Mouse (Mus musculus): ENCODE data around the gene Gpr33. TPM values are rescaled to one million over a fixed set of nuclear protein-coding genes. Genes with fewer than 3 reads are reported as not detected.

The Gpr33 gene
- not detected in 2 replicates for polyA plus RNA-seq (2015; fragmentation: Nextera tagmentation; extraction: Ambion mirVana)

GRCm38 (mm10) chr12:52027963-52028362, at the start of gene Gpr33:
Gene Gpr33 (minus strand): TSS chr12:52028063.
- Histone ChIP-seq H3K9me3 (no peaks in the 10 kb centered on the region), H3K27ac (replicated peaks) (no peak within 1 kb of the TSS), H3K27me3 (no peaks in the 10 kb centered on the region), H3K36me3 (no peaks in the 10 kb centered on the region), H3K4me2 (no peak within 1 kb of the TSS), H3K4me3 (no peak within 1 kb of the TSS), H3K9ac (no peak within 1 kb of the TSS), H3K4me1 (replicated peaks) (no peaks in the 10 kb centered on the region)
- 94% methylated on average over 3 of the region's 3 CpGs for WGBS
- no peak for ATAC-seq (ENCODE audit: low FRiP score, low read depth)

DNA sequence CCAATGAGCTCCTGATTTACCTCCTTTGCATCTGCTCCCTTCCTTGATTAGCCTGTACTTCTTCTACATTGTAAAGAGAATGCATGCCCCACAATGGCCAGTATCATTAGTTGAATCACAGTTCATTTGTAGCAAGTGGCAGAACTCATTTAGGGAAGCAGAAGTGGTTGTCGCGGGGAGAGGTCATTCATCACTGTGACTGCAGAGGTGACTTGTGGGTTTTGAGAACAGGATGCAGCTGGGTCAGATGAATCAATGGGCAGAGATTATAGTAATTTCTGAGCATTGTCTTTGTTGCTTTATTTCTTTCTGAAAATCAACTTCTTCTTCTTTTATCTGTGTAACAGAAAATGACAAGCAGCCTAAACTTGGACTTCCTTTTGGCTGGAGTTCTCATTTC, 21.5 kb upstream of the Gpr33 start:
- no peaks in the 10 kb centered on the region for H3K9me3 ChIP-seq
- ATAC-seq (ENCODE audit: low FRiP score, low read depth) = no peak
- H3K4me2 ChIP-seq = no peak overlapping the region
- no peaks in the 10 kb centered on the region for H3K4me1 ChIP-seq (replicated peaks)
- no peaks in the 10 kb centered on the region for H3K36me3 ChIP-seq
- WGBS = 58% methylated on average over 2 of the region's 2 CpGs
- no peak overlapping the region for H3K4me3 ChIP-seq
- no peaks in the 10 kb centered on the region for H3K27me3 ChIP-seq
- no peak overlapping the region for H3K9ac ChIP-seq
- no peak overlapping the region for H3K27ac ChIP-seq (replicated peaks)

- Histone ChIP-seq H3K9ac (no peak overlapping the region), H3K27ac (replicated peaks) (no peak overlapping the region), H3K27me3 (no peaks in the 10 kb centered on the region), H3K9me3 (no peaks in the 10 kb centered on the region), H3K4me1 (replicated peaks) (no peaks in the 10 kb centered on the region), H3K4me2 (no peak overlapping the region), H3K36me3 (no peaks in the 10 kb centered on the region), H3K4me3 (no peak overlapping the region)
- 90% methylated on average over 4 of the region's 4 CpGs for WGBS
- ATAC-seq (ENCODE audit: low FRiP score, low read depth) = no peak
These were observed 18.5 kb upstream of the Gpr33 start for GRCm38 (mm10) chr12:52046371-52046770.

- no peak for ATAC-seq (ENCODE audit: low FRiP score, low read depth)
These were observed 15.0 kb upstream of the Gpr33 start for GRCm38 (mm10) chr12:52042818-52043336.

GRCm38 (mm10) chr12:52038352-52038751, 10.5 kb upstream of the Gpr33 start:
- Histone ChIP-seq H3K9me3 (no peaks in the 10 kb centered on the region), H3K27me3 (no peaks in the 10 kb centered on the region), H3K36me3 (no peaks in the 10 kb centered on the region), H3K4me2 (no peak overlapping the region), H3K4me3 (no peak overlapping the region), H3K4me1 (replicated peaks) (no peaks in the 10 kb centered on the region), H3K27ac (replicated peaks) (no peak overlapping the region), H3K9ac (no peak overlapping the region)
- 55% methylated on average over 3 of the region's 3 CpGs for WGBS
- peak; percentile 61 for ATAC-seq (ENCODE audit: low FRiP score, low read depth)

More at GRCm38 (mm10) chr12:52042818-52043336, 15.0 kb upstream of the Gpr33 start:
- Histone ChIP-seq H3K27ac (replicated peaks) (no peak overlapping the region), H3K4me3 (no peak overlapping the region), H3K27me3 (no peaks in the 10 kb centered on the region), H3K9me3 (no peaks in the 10 kb centered on the region), H3K9ac (no peak overlapping the region), H3K36me3 (no peaks in the 10 kb centered on the region), H3K4me2 (no peak overlapping the region), H3K4me1 (replicated peaks) (no peaks in the 10 kb centered on the region)
- 64% methylated on average over 10 of the region's 10 CpGs for WGBS

- ATAC-seq (ENCODE audit: low FRiP score, low read depth) = no peak
- Histone ChIP-seq H3K27me3 (no peaks in the 10 kb centered on the region), H3K4me3 (no peak overlapping the region), H3K27ac (replicated peaks) (no peak overlapping the region), H3K4me1 (replicated peaks) (no peaks in the 10 kb centered on the region), H3K9me3 (no peaks in the 10 kb centered on the region), H3K9ac (no peak overlapping the region), H3K36me3 (no peaks in the 10 kb centered on the region), H3K4me2 (no peak overlapping the region)
- 80% methylated on average over 3 of the region's 3 CpGs for WGBS
These were observed 7.1 kb upstream of the Gpr33 start for GRCm38 (mm10) chr12:52034956-52035355.

- Histone ChIP-seq H3K4me2 (no peak overlapping the region), H3K9me3 (no peaks in the 10 kb centered on the region), H3K9ac (no peak overlapping the region), H3K4me1 (replicated peaks) (no peaks in the 10 kb centered on the region), H3K27me3 (no peaks in the 10 kb centered on the region), H3K4me3 (no peak overlapping the region), H3K36me3 (no peaks in the 10 kb centered on the region), H3K27ac (replicated peaks) (no peak overlapping the region)
- ATAC-seq (ENCODE audit: low FRiP score, low read depth) = no peak
- WGBS = 92% methylated on average over 6 of the region's 6 CpGs
These were observed 4.4 kb upstream of the Gpr33 start for GRCm38 (mm10) chr12:52032276-52032675.

DNA sequence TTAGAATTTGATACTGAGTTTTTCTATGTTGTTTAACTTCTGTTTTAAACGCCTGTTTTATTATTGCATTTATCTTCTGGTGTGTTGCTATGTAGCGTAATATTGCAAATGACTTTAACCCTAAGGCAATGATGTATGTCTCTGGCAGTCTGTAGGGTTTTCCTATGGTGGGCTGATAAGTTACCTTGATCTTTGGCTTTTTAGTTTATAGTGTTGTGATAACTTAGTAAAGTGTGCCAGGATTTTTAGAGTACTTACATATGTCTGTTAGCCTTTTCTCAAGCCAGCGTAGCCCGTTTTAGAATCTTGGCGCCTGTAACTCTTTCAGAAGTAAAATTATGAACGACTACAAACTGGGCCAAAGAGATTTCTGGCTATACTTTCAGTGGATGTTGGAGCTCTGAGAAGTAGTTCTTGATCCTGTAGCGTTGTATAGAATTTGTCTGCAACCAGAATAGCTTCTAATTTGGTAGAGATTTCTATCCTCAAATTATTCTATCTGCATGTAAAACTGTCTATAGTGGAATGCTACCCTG, 13.3 kb downstream of the Gpr33 start:
- H3K4me1 ChIP-seq (replicated peaks) = no peaks in the 10 kb centered on the region
- no peaks in the 10 kb centered on the region for H3K27me3 ChIP-seq
- 95% methylated on average over 7 of the region's 7 CpGs for WGBS
- no peak overlapping the region for H3K27ac ChIP-seq (replicated peaks)
- no peak overlapping the region for H3K4me3 ChIP-seq
- no peak overlapping the region for H3K4me2 ChIP-seq
- no peak for ATAC-seq (ENCODE audit: low FRiP score, low read depth)
- no peaks in the 10 kb centered on the region for H3K36me3 ChIP-seq
- H3K9ac ChIP-seq = no peak overlapping the region
- no peaks in the 10 kb centered on the region for H3K9me3 ChIP-seq

- Histone ChIP-seq H3K36me3 (no peaks in the 10 kb centered on the region), H3K9me3 (no peaks in the 10 kb centered on the region), H3K27ac (replicated peaks) (no peak overlapping the region), H3K9ac (no peak overlapping the region), H3K4me1 (replicated peaks) (no peaks in the 10 kb centered on the region), H3K27me3 (no peaks in the 10 kb centered on the region), H3K4me3 (no peak overlapping the region), H3K4me2 (no peak overlapping the region)
- ATAC-seq (ENCODE audit: low FRiP score, low read depth) = no peak
- WGBS = 91% methylated on average over 11 of the region's 11 CpGs
These were observed 13.8 kb downstream of the Gpr33 start for GRCm38 (mm10) chr12:52014044-52014443.

GRCm38 (mm10) chr12:52013274-52013673, 14.6 kb downstream of the Gpr33 start:
- Histone ChIP-seq H3K4me1 (replicated peaks) (no peaks in the 10 kb centered on the region), H3K27ac (replicated peaks) (no peak overlapping the region), H3K27me3 (no peaks in the 10 kb centered on the region), H3K4me2 (no peak overlapping the region), H3K9me3 (no peaks in the 10 kb centered on the region), H3K9ac (no peak overlapping the region), H3K4me3 (no peak overlapping the region), H3K36me3 (no peaks in the 10 kb centered on the region)
- ATAC-seq (ENCODE audit: low FRiP score, low read depth) = no peak
- 58% methylated on average over 9 of the region's 9 CpGs for WGBS

DNA sequence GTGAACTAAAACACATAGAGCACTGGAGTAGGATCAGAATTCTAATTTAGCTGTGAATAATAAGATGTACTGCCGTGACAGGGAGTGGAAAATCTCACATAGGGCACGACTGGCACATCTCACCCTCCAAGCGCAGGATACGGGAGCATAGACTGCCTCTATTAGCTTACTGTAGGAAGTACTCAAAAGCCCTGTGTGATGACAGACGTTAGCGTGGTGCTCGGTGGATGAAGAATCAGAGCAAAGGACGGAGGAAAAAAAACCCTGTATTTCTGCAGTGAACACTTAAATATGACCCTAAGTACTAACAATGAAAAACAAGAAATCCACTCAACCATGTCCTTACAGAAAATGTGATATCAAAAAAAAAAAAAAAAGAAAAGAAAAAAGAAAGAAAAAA, 15.7 kb downstream of the Gpr33 start:
- WGBS = 82% methylated on average over 8 of the region's 8 CpGs
- Histone ChIP-seq H3K9ac (no peak overlapping the region), H3K36me3 (no peaks in the 10 kb centered on the region), H3K9me3 (no peaks in the 10 kb centered on the region), H3K27ac (replicated peaks) (no peak overlapping the region), H3K4me1 (replicated peaks) (no peaks in the 10 kb centered on the region), H3K4me2 (no peak overlapping the region), H3K4me3 (no peak overlapping the region), H3K27me3 (no peaks in the 10 kb centered on the region)
- ATAC-seq (ENCODE audit: low FRiP score, low read depth) = no peak

DNA sequence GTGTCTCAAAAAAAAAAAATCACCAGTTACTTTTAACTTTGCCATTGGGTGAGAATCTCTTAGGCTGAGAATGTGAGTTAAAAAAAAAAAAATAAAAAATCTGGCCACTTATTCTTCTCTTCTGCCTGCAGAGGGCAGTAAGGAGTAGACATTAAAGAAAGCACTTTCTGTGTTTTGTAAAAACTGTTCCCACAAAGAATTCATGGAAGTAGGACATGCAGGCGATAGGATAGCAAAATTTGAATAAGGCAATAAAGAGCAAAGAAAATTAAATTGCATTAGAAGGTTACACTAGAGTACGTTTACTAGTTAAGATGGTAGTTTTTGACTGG, 17.3 kb downstream of the Gpr33 start:
- ATAC-seq (ENCODE audit: low FRiP score, low read depth) = no peak

More for the DNA sequence above, 17.3 kb downstream of the Gpr33 start:
- no peaks in the 10 kb centered on the region for H3K36me3 ChIP-seq
- peak overlapping the region; percentile 26 for H3K4me3 ChIP-seq
- peak overlapping the region; percentile 21; the same call in 1 of the 2 replicates for H3K9ac ChIP-seq
- peaks cover 3% of the 10 kb centered on the region; the same call in 1 of the 2 replicates for H3K4me1 ChIP-seq (replicated peaks)
- WGBS = 53% methylated on average over 2 of the region's 2 CpGs
- H3K9me3 ChIP-seq = no peaks in the 10 kb centered on the region
- H3K4me2 ChIP-seq = peak overlapping the region; percentile 56
- H3K27me3 ChIP-seq = no peaks in the 10 kb centered on the region
- 0 out of 2 replicates have a peak overlapping the region, but pooled peaks have one; percentile 25 for H3K27ac ChIP-seq (replicated peaks)
